Mouse (Mus musculus): ENCODE data around the gene Olfr596.
"Not testable (repeated sequence)": the region's sequence is repeated elsewhere in the genome, so short reads cannot be mapped to it uniquely, and the experiment has no call there.

Olfr596 gene

DNA sequence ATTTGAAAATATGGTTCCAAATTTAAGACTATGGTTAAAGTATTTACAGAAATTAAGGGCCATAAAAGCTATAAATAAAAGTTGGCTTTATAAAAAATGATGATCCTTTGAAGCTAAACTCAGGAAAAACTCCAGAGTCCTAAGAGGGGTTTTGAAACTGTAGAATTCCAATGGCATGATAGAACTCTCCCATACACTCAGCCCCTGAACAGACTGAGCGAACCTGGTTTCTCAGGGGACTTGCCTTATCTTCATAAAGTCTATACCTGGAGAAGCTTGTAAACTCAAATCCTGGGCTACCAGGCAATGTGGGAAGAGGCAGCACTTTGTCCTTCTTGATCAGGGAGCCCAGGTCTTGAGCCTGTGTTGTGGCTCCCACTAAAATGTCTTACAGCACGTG, at the start of gene Olfr596:
TSS of gene Olfr596 (plus strand) at position 301 of the 400 bp plus-strand sequence.
- in situ Hi-C loops (cut with MboI; ENCODE audit: low pct_unique_long_range_greater_than_20kb in 1 of 2, low sequenced_read_pairs in 2 of 2, unreplicated experiment in 1 of 2) = not testable (repeated sequence)

DNA sequence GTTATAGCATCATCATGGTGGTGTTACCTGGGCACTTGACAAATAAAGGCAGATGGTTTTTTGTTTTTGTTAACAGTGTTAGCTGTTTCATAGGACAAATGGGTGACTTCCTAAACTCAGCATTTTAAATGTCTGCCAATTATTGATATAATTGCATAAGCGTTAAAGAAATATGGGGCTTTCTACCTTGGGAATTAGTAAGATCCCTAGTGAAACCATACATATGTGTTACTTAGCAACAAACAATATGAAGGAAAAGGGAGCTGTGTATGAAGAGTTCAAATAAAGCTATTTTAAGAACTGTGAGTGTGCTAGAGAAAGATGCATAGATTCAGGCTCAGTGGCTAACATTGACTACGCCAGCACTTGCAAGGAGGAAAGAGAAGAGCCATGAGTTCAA, 10.6 kb downstream of the Olfr596 start, which contains the start of gene Olfr597:
TSS of gene Olfr597 (plus strand) at position 301 of the 400 bp plus-strand sequence.
- in situ Hi-C loops (cut with MboI; ENCODE audit: low pct_unique_long_range_greater_than_20kb in 1 of 2, low sequenced_read_pairs in 2 of 2, unreplicated experiment in 1 of 2) = not testable (repeated sequence)

DNA sequence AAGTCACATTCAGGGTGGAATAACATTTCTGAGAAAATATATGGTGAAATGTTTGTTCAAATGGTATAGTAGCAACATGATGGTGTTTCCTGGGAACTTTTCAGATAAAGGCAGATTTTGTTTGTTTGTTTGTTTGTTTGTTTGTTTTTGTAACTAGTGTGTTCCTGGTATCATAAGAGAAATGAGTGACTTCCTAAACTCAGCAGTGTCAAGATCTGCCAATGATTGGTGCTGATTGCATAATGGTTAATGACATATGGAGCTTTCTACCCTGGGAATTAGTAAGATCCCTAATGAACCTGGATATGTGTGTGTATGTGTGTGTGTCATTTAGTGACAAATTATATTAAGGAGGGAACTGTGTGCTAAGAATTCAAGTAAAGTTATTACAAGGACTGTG, 17.8 kb downstream of the Olfr596 start, which contains the start of gene Olfr598:
TSS of gene Olfr598 (plus strand) at position 301 of the 400 bp plus-strand sequence.
- in situ Hi-C loops (cut with MboI; ENCODE audit: low pct_unique_long_range_greater_than_20kb in 1 of 2, low sequenced_read_pairs in 2 of 2, unreplicated experiment in 1 of 2) = no loop called here

DNA sequence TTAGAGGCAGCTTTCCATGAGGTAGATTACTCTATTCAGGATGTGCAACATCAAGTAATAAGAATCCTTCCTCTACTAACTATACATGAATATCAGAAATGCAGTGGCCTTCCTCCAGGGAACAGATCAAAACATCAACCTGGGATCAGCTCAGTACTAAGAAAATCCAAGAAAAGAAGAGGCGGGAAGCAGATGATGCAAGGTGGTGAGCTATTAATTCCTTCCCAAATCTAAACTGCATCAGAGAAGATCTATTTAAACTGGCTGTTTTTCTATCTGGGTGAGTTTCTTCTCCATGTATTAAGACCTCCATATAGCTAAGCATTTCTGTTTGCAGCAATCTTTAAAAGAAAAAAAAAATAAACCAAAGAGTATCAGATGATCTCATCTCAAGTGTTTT, 30.2 kb downstream of the Olfr596 start, which contains the start of gene Olfr599:
TSS of gene Olfr599 (plus strand) at position 301 of the 400 bp plus-strand sequence.
- in situ Hi-C loops (cut with MboI; ENCODE audit: low pct_unique_long_range_greater_than_20kb in 1 of 2, low sequenced_read_pairs in 2 of 2, unreplicated experiment in 1 of 2) = no loop called here

DNA sequence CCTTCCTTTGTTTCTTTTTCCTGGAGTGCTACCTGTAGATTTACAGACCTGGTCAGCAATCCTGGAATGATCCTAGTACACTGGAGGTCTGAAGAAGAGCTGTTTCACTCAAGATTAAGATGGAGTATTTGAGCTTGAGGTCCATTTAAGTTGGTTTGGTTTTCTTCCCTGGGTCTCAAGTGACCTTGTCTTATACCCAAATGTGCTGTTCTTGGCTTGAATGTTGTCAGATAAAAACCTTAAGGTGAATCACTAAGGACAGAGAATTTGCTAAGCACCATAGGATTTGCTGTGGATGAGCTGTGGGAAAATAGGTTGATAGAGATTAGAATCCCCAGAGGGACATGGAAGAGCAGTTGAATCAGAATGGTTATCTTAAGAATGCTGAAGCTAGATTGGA, 44.1 kb downstream of the Olfr596 start, which contains the start of gene Olfr600:
TSS of gene Olfr600 (minus strand) at position 101 of the 400 bp plus-strand sequence.
- in situ Hi-C loops (cut with MboI; ENCODE audit: low pct_unique_long_range_greater_than_20kb in 1 of 2, low sequenced_read_pairs in 2 of 2, unreplicated experiment in 1 of 2) = no loop called here

All from mouse embryonic stem cell (cell line).